ENCODE assay signal across 10 mouse cellular contexts in genomic region chr8:94869146-94869545, GRCm38 (mm10). TPM values are rescaled to one million over a fixed set of nuclear protein-coding genes. Genes with fewer than 3 reads are reported as not detected.
A peak's percentile ranks its signal among the peaks of the same experiment; 100 is the strongest.
DNase-seq lines count a peak whose midpoint lies in the region; ATAC-seq and TF ChIP-seq lines count a peak whose summit lies in the region.
"Had no signal": no experiment of that assay in that cellular context is flagged by ENCODE, and none has a peak within 500 bp of the region (broad histone marks: within the 10 kb centered on the region; RNA-seq: fewer than 3 reads in every experiment).

No protein-coding gene starts in this region.

- no peak; the same call in 1 of the 2 replicates for ATAC-seq in lung, embryonic 16.5 days (ENCODE audit: low read depth)
- ATAC-seq in forebrain, postnatal 0 days, result no peak
- no peak for ATAC-seq in intestine, postnatal 0 days
- no peak for ATAC-seq in stomach, embryonic 15.5 days (ENCODE audit: insufficient read depth, low FRiP score, low read depth)
- ATAC-seq in kidney, embryonic 15.5 days (replicated peaks; ENCODE audit: low FRiP score), result no peak

- DNase-seq in lung, postnatal 10 days, result no peak
- DNase-seq in forebrain, postnatal 0 days, result no peak
- no peak for DNase-seq in spleen, postnatal 10 days (ENCODE audit: low spot score in 2 of 2)
- no peak for DNase-seq in left cerebral cortex, adult 11 months (ENCODE audit: low spot score)
- DNase-seq: adrenal gland, postnatal 10 days had no signal

- no peak for TF ChIP-seq CTCF in forebrain, postnatal 0 days (IDR thresholded peaks at IDR 0.05; ENCODE audit: low read depth)
- no peak for TF ChIP-seq CTCF in intestine, postnatal 0 days (IDR thresholded peaks at IDR 0.05; ENCODE audit: low read depth)

- H3K4me2 ChIP-seq in lung, embryonic 16.5 days (ENCODE audit: low read depth, low read length), result peak overlapping the region; percentile 14
- H3K4me2 ChIP-seq in forebrain, postnatal 0 days (ENCODE audit: low read depth), result peak overlapping the region; percentile 62
- peak overlapping the region; percentile 91 for H3K4me2 ChIP-seq in intestine, postnatal 0 days (replicated peaks; ENCODE audit: low read depth)
- 0 out of 2 replicates have a peak overlapping the region, but pooled peaks have one; percentile 86 for H3K4me2 ChIP-seq in stomach, embryonic 15.5 days
- no peak overlapping the region for H3K4me2 ChIP-seq in kidney, embryonic 15.5 days

- H3K9me3 ChIP-seq in lung, embryonic 16.5 days (ENCODE audit: control insufficient read depth, low read length), result no peaks in the 10 kb centered on the region
- H3K9me3 ChIP-seq in forebrain, postnatal 0 days (ENCODE audit: low read length), result no peaks in the 10 kb centered on the region
- H3K9me3 ChIP-seq in intestine, postnatal 0 days (ENCODE audit: control insufficient read depth), result no peaks in the 10 kb centered on the region
- H3K9me3 ChIP-seq in stomach, embryonic 15.5 days, result no peaks in the 10 kb centered on the region
- H3K9me3 ChIP-seq in kidney, embryonic 15.5 days (replicated peaks), result no peaks in the 10 kb centered on the region
- H3K9me3 ChIP-seq: G1E had no signal

- no peaks in the 10 kb centered on the region for H3K27me3 ChIP-seq in lung, embryonic 16.5 days (ENCODE audit: control insufficient read depth, insufficient read depth, low read depth, low read length)
- no peaks in the 10 kb centered on the region for H3K27me3 ChIP-seq in forebrain, postnatal 0 days (ENCODE audit: insufficient read depth, low read length)
- no peaks in the 10 kb centered on the region for H3K27me3 ChIP-seq in intestine, postnatal 0 days (replicated peaks; ENCODE audit: control insufficient read depth, insufficient read depth, low read length)
- no peaks in the 10 kb centered on the region for H3K27me3 ChIP-seq in stomach, embryonic 15.5 days (replicated peaks)
- no peaks in the 10 kb centered on the region for H3K27me3 ChIP-seq in kidney, embryonic 15.5 days

- H3K9ac ChIP-seq in lung, embryonic 16.5 days (ENCODE audit: low read length), result 0 out of 2 replicates have a peak overlapping the region, but pooled peaks have one; percentile 24
- H3K9ac ChIP-seq in forebrain, postnatal 0 days, result peak overlapping the region; percentile 63
- no peak overlapping the region for H3K9ac ChIP-seq in intestine, postnatal 0 days (ENCODE audit: low read depth, low read length)
- no peak overlapping the region for H3K9ac ChIP-seq in stomach, embryonic 15.5 days
- H3K9ac ChIP-seq in kidney, embryonic 15.5 days, result no peak overlapping the region

- WGBS in lung, embryonic 16.5 days, result 48% methylated on average over 7 of the region's 7 CpGs
- WGBS in forebrain, postnatal 0 days, result 53% methylated on average over 7 of the region's 7 CpGs
- WGBS in intestine, postnatal 0 days, result 63% methylated on average over 7 of the region's 7 CpGs
- 58% methylated on average over 7 of the region's 7 CpGs for WGBS in stomach, embryonic 15.5 days
- 68% methylated on average over 7 of the region's 7 CpGs for WGBS in kidney, embryonic 15.5 days

- peak overlapping the region; percentile 32 for H3K27ac ChIP-seq in lung, embryonic 16.5 days (ENCODE audit: low read length)
- no peak overlapping the region for H3K27ac ChIP-seq in forebrain, postnatal 0 days (ENCODE audit: low read depth, low read length)
- H3K27ac ChIP-seq in intestine, postnatal 0 days (ENCODE audit: low read depth, low read length), result no peak overlapping the region
- no peak overlapping the region for H3K27ac ChIP-seq in stomach, embryonic 15.5 days
- H3K27ac ChIP-seq in kidney, embryonic 15.5 days, result no peak overlapping the region

- H3K36me3 ChIP-seq in lung, embryonic 16.5 days (ENCODE audit: control insufficient read depth, insufficient read depth, low read length), result peaks cover 20% of the 10 kb centered on the region
- H3K36me3 ChIP-seq in forebrain, postnatal 0 days (ENCODE audit: insufficient read depth), result peaks cover 33% of the 10 kb centered on the region
- peaks cover 38% of the 10 kb centered on the region for H3K36me3 ChIP-seq in intestine, postnatal 0 days (ENCODE audit: control insufficient read depth, insufficient read depth)
- peaks cover 26% of the 10 kb centered on the region for H3K36me3 ChIP-seq in stomach, embryonic 15.5 days
- H3K36me3 ChIP-seq in kidney, embryonic 15.5 days, result peaks cover 43% of the 10 kb centered on the region

- peaks cover 40% of the 10 kb centered on the region for H3K4me1 ChIP-seq in lung, embryonic 16.5 days (replicated peaks; ENCODE audit: control insufficient read depth, insufficient read depth, low read length)
- H3K4me1 ChIP-seq in forebrain, postnatal 0 days (ENCODE audit: insufficient read depth), result peaks cover 17% of the 10 kb centered on the region
- H3K4me1 ChIP-seq in intestine, postnatal 0 days (replicated peaks; ENCODE audit: control insufficient read depth, insufficient read depth, low read length), result peaks cover 13% of the 10 kb centered on the region; the same call in 1 of the 2 replicates
- H3K4me1 ChIP-seq in stomach, embryonic 15.5 days, result peaks cover 38% of the 10 kb centered on the region
- peaks cover 47% of the 10 kb centered on the region for H3K4me1 ChIP-seq in kidney, embryonic 15.5 days

- H3K4me3 ChIP-seq in lung, embryonic 16.5 days (ENCODE audit: low read length), result no peak overlapping the region
- peak overlapping the region; percentile 63 for H3K4me3 ChIP-seq in forebrain, postnatal 0 days (ENCODE audit: low read depth, low read length)
- H3K4me3 ChIP-seq in intestine, postnatal 0 days (ENCODE audit: low read depth, low read length), result no peak overlapping the region
- H3K4me3 ChIP-seq in stomach, embryonic 15.5 days (replicated peaks), result no peak overlapping the region
- H3K4me3 ChIP-seq in kidney, embryonic 15.5 days (replicated peaks), result no peak overlapping the region

RNA-seq across cellular contexts. Expression of gene Dok4, which starts 7.0 kb away (rescaled TPM):
- 49.4 and 49.7 TPM in 2 replicates for polyA plus RNA-seq in lung, embryonic 16.5 days (2015; fragmentation: Nextera tagmentation; extraction: Ambion mirVana)
- total RNA-seq in forebrain, postnatal 0 days (2014; rRNA removed), result 123 and 171 TPM in 2 replicates
- polyA plus RNA-seq in forebrain, postnatal 0 days (2015; fragmentation: Nextera tagmentation; extraction: Ambion mirVana), result 97.5 and 117 TPM in 2 replicates
- 51.0 and 52.1 TPM in 2 replicates for polyA plus RNA-seq in intestine, postnatal 0 days (2015; fragmentation: Nextera tagmentation; extraction: Ambion mirVana)
- polyA plus RNA-seq in stomach, embryonic 15.5 days (2015; fragmentation: Nextera tagmentation; extraction: Ambion mirVana), result 26.9 and 29.8 TPM in 2 replicates
- 27.0 and 32.8 TPM in 2 replicates for polyA plus RNA-seq in kidney, embryonic 15.5 days (2015; fragmentation: Nextera tagmentation; extraction: Ambion mirVana)

RNA-seq across cellular contexts. Expression of gene Polr2c, which starts 11.9 kb away (rescaled TPM):
- 150 and 157 TPM in 2 replicates for polyA plus RNA-seq in lung, embryonic 16.5 days (2015; fragmentation: Nextera tagmentation; extraction: Ambion mirVana)
- 59.5 and 82.7 TPM in 2 replicates for total RNA-seq in forebrain, postnatal 0 days (2014; rRNA removed)
- 101 and 119 TPM in 2 replicates for polyA plus RNA-seq in forebrain, postnatal 0 days (2015; fragmentation: Nextera tagmentation; extraction: Ambion mirVana)
- 70.4 and 75.1 TPM in 2 replicates for polyA plus RNA-seq in intestine, postnatal 0 days (2015; fragmentation: Nextera tagmentation; extraction: Ambion mirVana)
- polyA plus RNA-seq in stomach, embryonic 15.5 days (2015; fragmentation: Nextera tagmentation; extraction: Ambion mirVana), result 133 and 134 TPM in 2 replicates
- polyA plus RNA-seq in kidney, embryonic 15.5 days (2015; fragmentation: Nextera tagmentation; extraction: Ambion mirVana), result 155 and 157 TPM in 2 replicates

RNA-seq across cellular contexts. Expression of gene Ciapin1, which starts 31.0 kb away (rescaled TPM):
- 91.2 and 91.9 TPM in 2 replicates for polyA plus RNA-seq in lung, embryonic 16.5 days (2015; fragmentation: Nextera tagmentation; extraction: Ambion mirVana)
- 50.1 and 51.1 TPM in 2 replicates for total RNA-seq in forebrain, postnatal 0 days (2014; rRNA removed)
- polyA plus RNA-seq in forebrain, postnatal 0 days (2015; fragmentation: Nextera tagmentation; extraction: Ambion mirVana), result 108 and 120 TPM in 2 replicates
- polyA plus RNA-seq in intestine, postnatal 0 days (2015; fragmentation: Nextera tagmentation; extraction: Ambion mirVana), result 88.1 and 95.1 TPM in 2 replicates
- 89.4 and 91.5 TPM in 2 replicates for polyA plus RNA-seq in stomach, embryonic 15.5 days (2015; fragmentation: Nextera tagmentation; extraction: Ambion mirVana)
- 115 and 126 TPM in 2 replicates for polyA plus RNA-seq in kidney, embryonic 15.5 days (2015; fragmentation: Nextera tagmentation; extraction: Ambion mirVana)

RNA-seq across cellular contexts. Expression of gene Coq9, which starts 31.0 kb away (rescaled TPM):
- 69.1 and 69.7 TPM in 2 replicates for polyA plus RNA-seq in lung, embryonic 16.5 days (2015; fragmentation: Nextera tagmentation; extraction: Ambion mirVana)
- total RNA-seq in forebrain, postnatal 0 days (2014; rRNA removed), result 87.3 and 89.6 TPM in 2 replicates
- polyA plus RNA-seq in forebrain, postnatal 0 days (2015; fragmentation: Nextera tagmentation; extraction: Ambion mirVana), result 45.4 and 52.6 TPM in 2 replicates
- 79.4 and 80.7 TPM in 2 replicates for polyA plus RNA-seq in intestine, postnatal 0 days (2015; fragmentation: Nextera tagmentation; extraction: Ambion mirVana)
- 75.8 and 84.2 TPM in 2 replicates for polyA plus RNA-seq in stomach, embryonic 15.5 days (2015; fragmentation: Nextera tagmentation; extraction: Ambion mirVana)
- polyA plus RNA-seq in kidney, embryonic 15.5 days (2015; fragmentation: Nextera tagmentation; extraction: Ambion mirVana), result 81.0 and 83.6 TPM in 2 replicates

RNA-seq across cellular contexts. Expression of gene Ccdc102a, which starts 48.8 kb away (rescaled TPM):
- 18.2 and 18.5 TPM in 2 replicates for polyA plus RNA-seq in lung, embryonic 16.5 days (2015; fragmentation: Nextera tagmentation; extraction: Ambion mirVana)
- 6.8 and 8.1 TPM in 2 replicates for total RNA-seq in forebrain, postnatal 0 days (2014; rRNA removed)
- 4.4 and 4.8 TPM in 2 replicates for polyA plus RNA-seq in forebrain, postnatal 0 days (2015; fragmentation: Nextera tagmentation; extraction: Ambion mirVana)
- 7.2 and 7.7 TPM in 2 replicates for polyA plus RNA-seq in intestine, postnatal 0 days (2015; fragmentation: Nextera tagmentation; extraction: Ambion mirVana)
- 25.8 and 26.5 TPM in 2 replicates for polyA plus RNA-seq in stomach, embryonic 15.5 days (2015; fragmentation: Nextera tagmentation; extraction: Ambion mirVana)
- 21.6 and 24.1 TPM in 2 replicates for polyA plus RNA-seq in kidney, embryonic 15.5 days (2015; fragmentation: Nextera tagmentation; extraction: Ambion mirVana)

Comparison
In these comparisons a context has a peak if more than half of its experiments do, and no peak if none do; other contexts are left out.
1. H3K9ac ChIP-seq: peak in lung, embryonic 16.5 days (single experiment) and forebrain, postnatal 0 days (single experiment); none in intestine, postnatal 0 days (single experiment), stomach, embryonic 15.5 days (single experiment) and kidney, embryonic 15.5 days (single experiment).